Mouse (Mus musculus) heart, postnatal 0 days (tissue): ENCODE results near the gene Snrnp70. TPM values are rescaled to one million over a fixed set of nuclear protein-coding genes. Genes with fewer than 3 reads are reported as not detected.
A peak's percentile ranks its signal among the peaks of the same experiment; 100 is the strongest.

Experiments used
- ATAC-seq: fragments of 200-750 bp; cut with Nextera tagmentation; 2 replicates; pipeline ENCODE4 v1.8.0; 2017; ENCODE audit warnings: low read depth, moderate number of reproducible peaks, moderate library complexity; ENCODE audit not compliant: insufficient read depth
- DNase-seq: peaks from one replicate; pipeline ENCODE4 v3.0.0-alpha.2; 2016; ENCODE audit warnings: low spot score
- H3K27ac ChIP-seq: fragments of 300-500 bp; sonication (generic); 2 replicates; pipeline ENCODE4 v1.5.1; 2014; ENCODE audit warnings: low read depth, mild to moderate bottlenecking
- H3K27me3 ChIP-seq: fragments of 300-500 bp; sonication (generic); 2 replicates; pipeline ENCODE4 v1.6.1; 2014; ENCODE audit warnings: low read length, mixed read lengths; ENCODE audit not compliant: control insufficient read depth, insufficient read depth
- H3K36me3 ChIP-seq: fragments of 300-500 bp; sonication (generic); replicated peaks from 2 replicates; pipeline ENCODE4 v1.6.1; 2014; ENCODE audit warnings: low read length, mixed read lengths; ENCODE audit not compliant: control insufficient read depth, insufficient read depth
- H3K4me1 ChIP-seq: fragments of 300-500 bp; sonication (generic); 2 replicates; pipeline ENCODE4 v1.6.1; 2014; ENCODE audit warnings: antibody characterized with exemption; ENCODE audit not compliant: control insufficient read depth, insufficient read depth
- H3K4me2 ChIP-seq: fragments of 300-500 bp; sonication (generic); 2 replicates; pipeline ENCODE4 v1.6.1; 2014; ENCODE audit warnings: low read depth, mild to moderate bottlenecking, low read length, moderate library complexity
- H3K4me3 ChIP-seq: fragments of 300-500 bp; sonication (generic); 2 replicates; pipeline ENCODE4 v1.5.1; 2014; ENCODE audit warnings: low read depth, low read length
- H3K9ac ChIP-seq: fragments of 300-500 bp; sonication (generic); replicated peaks from 2 replicates; pipeline ENCODE4 v1.6.1; 2014; ENCODE audit warnings: low read depth, low read length, mixed read lengths
- H3K9me3 ChIP-seq: fragments of 300-500 bp; sonication (generic); replicated peaks from 2 replicates; pipeline ENCODE4 v1.6.1; 2016; ENCODE audit warnings: low read length; ENCODE audit not compliant: control insufficient read depth
- CTCF ChIP-seq: IDR thresholded peaks from 2 replicates; pipeline ENCODE4 v1.5.1; 2016; ENCODE audit warnings: antibody characterized with exemption, control low read depth, low read depth
- EP300 ChIP-seq: IDR thresholded peaks from 2 replicates; pipeline ENCODE4 v1.6.1; 2016; ENCODE audit warnings: antibody characterized with exemption, low read depth
- WGBS: fragments of 180-500 bp; shearing (Covaris S2); extraction: QIAGEN DNeasy Blood & Tissue Kit; methylation state at CpG from one replicate; pipeline ENCODE4 v1.1.7; 2014; 5-methylcytosine and 5-hydroxymethylcytosine counted together
- polyA plus RNA-seq: library from polyadenylated mRNA; unstranded; fragments of >200 nt; fragmentation: Nextera tagmentation; extraction: Ambion mirVana; gene quantifications from 2 replicates; pipeline ENCODE4 v1.2.1, GENCODE M21; 2015
- total RNA-seq: library from RNA; depleted of rRNA; stranded (reverse); fragments of >200 nt; gene quantifications from 2 replicates; pipeline ENCODE4 v1.2.3, GENCODE M21; 2014; ENCODE audit warnings: low replicate concordance

Snrnp70 gene
- total and polyA plus RNA-seq, 2 experiments from 2014 or later = 79.7 to 141 TPM

GRCm38 (mm10) chr7:45408351-45408750 lies 12.8 kb upstream of the Snrnp70 start:
- Histone ChIP-seq H3K36me3 (no peaks in the 10 kb centered on the region), H3K9ac (no peak overlapping the region), H3K4me3 (no peak overlapping the region), H3K9me3 (no peaks in the 10 kb centered on the region), H3K27me3 (peaks cover 73% of the 10 kb centered on the region), H3K4me2 (no peak overlapping the region), H3K27ac (no peak overlapping the region), H3K4me1 (peaks cover 12% of the 10 kb centered on the region; the same call in 1 of the 2 replicates)
- 69% methylated on average over 7 of the region's 7 CpGs for WGBS
- DNase-seq (no peak), ATAC-seq (no peak)
- TF ChIP-seq EP300 = no peak
- no peak for TF ChIP-seq CTCF

- TF ChIP-seq EP300 = no peak
- TF ChIP-seq CTCF = no peak
- no peak overlapping the region for H3K9ac ChIP-seq
- H3K4me3 ChIP-seq = no peak overlapping the region
- 77% methylated on average over 10 of the region's 10 CpGs for WGBS
- no peak for DNase-seq
- no peaks in the 10 kb centered on the region for H3K9me3 ChIP-seq
- H3K4me1 ChIP-seq = peaks cover 10% of the 10 kb centered on the region; the same call in 1 of the 2 replicates
- no peaks in the 10 kb centered on the region for H3K36me3 ChIP-seq
- no peak for ATAC-seq
- H3K27me3 ChIP-seq = peaks cover 68% of the 10 kb centered on the region
- H3K4me2 ChIP-seq = no peak overlapping the region
- H3K27ac ChIP-seq = no peak overlapping the region
Measured at GRCm38 (mm10) chr7:45407836-45408235, 12.3 kb upstream of the Snrnp70 start.

DNA sequence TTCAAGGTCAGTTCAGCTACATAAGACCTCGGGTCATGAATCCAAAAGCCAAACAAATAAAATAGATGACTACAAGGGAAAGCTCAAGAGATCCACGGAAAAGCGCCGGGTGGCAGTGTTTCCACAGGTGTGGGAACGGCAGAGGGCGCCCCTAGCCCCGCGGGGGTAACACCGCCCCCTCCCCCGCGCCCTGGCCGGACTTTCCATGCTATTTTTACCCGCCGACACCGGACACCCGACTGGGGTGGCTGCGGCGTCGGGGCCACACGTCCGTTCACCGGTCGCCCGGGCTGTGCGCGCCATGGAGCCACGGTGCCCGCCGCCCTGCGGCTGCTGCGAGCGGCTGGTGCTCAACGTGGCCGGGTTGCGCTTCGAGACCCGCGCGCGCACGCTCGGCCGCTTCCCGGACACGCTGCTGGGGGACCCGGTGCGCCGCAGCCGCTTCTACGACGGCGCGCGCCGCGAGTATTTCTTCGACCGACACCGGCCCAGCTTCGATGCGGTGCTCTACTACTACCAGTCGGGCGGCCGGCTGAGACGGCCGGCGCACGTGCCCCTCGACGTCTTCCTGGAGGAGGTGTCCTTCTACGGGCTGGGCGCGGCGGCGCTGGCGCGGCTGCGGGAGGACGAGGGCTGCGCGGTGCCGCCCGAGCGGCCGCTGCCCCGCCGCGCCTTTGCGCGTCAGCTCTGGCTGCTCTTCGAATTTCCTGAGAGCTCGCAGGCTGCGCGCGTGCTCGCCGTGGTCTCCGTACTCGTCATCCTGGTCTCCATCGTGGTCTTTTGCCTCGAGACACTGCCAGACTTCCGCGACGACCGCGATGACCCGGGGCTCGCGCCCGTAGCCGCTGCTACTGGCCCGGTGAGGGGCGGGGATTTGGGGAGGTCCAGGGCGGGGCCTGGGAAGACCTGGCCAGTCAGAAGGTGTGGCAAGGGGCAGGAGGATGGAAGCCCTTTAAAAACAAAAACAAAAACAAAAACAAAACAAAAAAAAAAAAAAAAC lies 10.9 kb upstream of the Snrnp70 start:
- H3K27ac ChIP-seq = no peak overlapping the region
- peak overlapping the region; percentile 53 for H3K4me2 ChIP-seq
- peaks cover 58% of the 10 kb centered on the region for H3K27me3 ChIP-seq
- H3K4me3 ChIP-seq = peak overlapping the region; percentile 41
- 1% methylated on average over 103 of the region's 114 CpGs for WGBS
- 0 out of 2 replicates have a peak, but pooled peaks cover 7% of the 10 kb centered on the region for H3K4me1 ChIP-seq
- DNase-seq (no peak), ATAC-seq (0 out of 2 replicates have a peak, but pooled peaks have one; percentile 15)
- H3K9ac ChIP-seq = peak overlapping the region; percentile 2; the same call in 1 of the 2 replicates
- TF ChIP-seq CTCF (peak; percentile 19), EP300 (no peak)
- H3K9me3 ChIP-seq = no peaks in the 10 kb centered on the region
- no peaks in the 10 kb centered on the region for H3K36me3 ChIP-seq

DNA sequence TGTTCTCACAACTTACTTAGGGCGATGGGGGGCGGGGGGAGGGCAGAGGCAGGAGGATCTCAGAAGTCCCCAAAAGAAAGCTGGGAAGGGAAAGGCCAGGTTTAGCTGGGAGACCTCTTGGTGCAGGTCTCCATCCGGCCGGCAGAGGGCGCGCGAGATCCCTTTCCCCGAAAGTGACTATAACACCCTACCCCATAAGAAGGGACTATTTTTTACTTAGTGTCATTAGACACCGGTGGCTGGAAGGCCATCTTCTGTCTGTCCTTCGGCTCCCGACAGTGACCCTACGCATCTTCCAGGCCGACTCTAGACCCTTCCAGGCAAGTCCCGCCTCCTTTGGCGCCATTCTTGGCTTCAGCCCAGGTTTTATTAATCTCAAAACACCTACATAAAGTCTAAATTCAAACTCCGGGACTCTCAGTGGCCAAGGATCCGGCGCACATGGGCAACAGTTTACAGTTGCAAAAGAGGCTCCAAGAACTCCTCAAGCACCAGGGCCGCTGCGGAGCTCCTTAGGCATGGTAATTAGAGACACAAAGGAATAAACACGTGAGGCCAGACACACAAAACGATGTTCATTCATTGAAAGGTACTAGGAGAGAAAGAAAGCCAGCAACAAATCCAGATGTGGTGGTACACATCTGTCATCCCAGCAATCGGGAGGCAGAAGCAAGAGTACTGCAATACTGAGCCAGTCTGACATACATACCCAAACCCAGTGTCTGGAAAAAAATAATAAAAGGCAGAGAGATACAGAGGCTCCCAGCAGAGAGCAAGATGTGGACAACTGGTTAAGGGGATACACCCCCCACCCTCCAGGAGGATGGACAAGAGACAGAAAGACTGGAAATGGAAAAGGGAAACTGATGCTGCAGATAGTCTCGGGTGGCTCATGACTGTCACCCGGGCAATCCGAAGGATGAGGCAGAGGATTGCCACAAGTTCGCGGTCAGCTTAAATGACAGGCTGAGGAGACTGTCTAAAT lies 9.8 kb upstream of the Snrnp70 start, which contains the start of gene Kcna7:
Gene Kcna7 (plus strand): TSS at position 563 of the 985 bp plus-strand sequence.
- Histone ChIP-seq H3K27ac (no peak within 1 kb of the TSS), H3K36me3 (no peaks in the 10 kb centered on the region), H3K4me3 (peak within 1 kb of the TSS; percentile 41), H3K9me3 (no peaks in the 10 kb centered on the region), H3K4me2 (peak within 1 kb of the TSS; percentile 53), H3K4me1 (0 out of 2 replicates have a peak, but pooled peaks cover 7% of the 10 kb centered on the region), H3K9ac (peak within 1 kb of the TSS; percentile 2), H3K27me3 (peaks cover 50% of the 10 kb centered on the region)
- TF ChIP-seq EP300 (no peak), CTCF (peak; percentile 81)
- ATAC-seq (peak; percentile 44), DNase-seq (peak; percentile 45)
- 10% methylated on average over 28 of the region's 28 CpGs for WGBS
